Mouse (Mus musculus) brain, adult 10 weeks (tissue): ENCODE measurements around the gene Neurl4. TPM values are rescaled to one million over a fixed set of nuclear protein-coding genes. Genes with fewer than 3 reads are reported as not detected.

Experiments
- polyA plus RNA-seq: library from polyadenylated mRNA; stranded (reverse); fragments of 350-450 nt; fragmentation: Illumina TruSeq; extraction: RNeasy Lipid Tissue Mini Kit (QIAGEN cat#74804); gene quantifications from one replicate; pipeline ENCODE4 v1.2.3, GENCODE M21; 2015; ENCODE audit warnings: low read depth, low replicate concordance

Neurl4 gene
- 63.2 TPM for polyA plus RNA-seq

GRCm38 (mm10) chr11:69900471-69901405, at the start of gene Neurl4, which contains the start of gene 2810408A11Rik:
TSS of gene Neurl4 (plus strand) at chr11:69901072.
TSS of gene 2810408A11Rik (minus strand) at chr11:69900987.

GRCm38 (mm10) chr11:69858113-69858998, 42.5 kb upstream of the Neurl4 start, which contains the start of gene Tnk1:
TSS of gene Tnk1 (minus strand) at chr11:69858730.

GRCm38 (mm10) chr11:69877878-69878277, 23.0 kb upstream of the Neurl4 start, which contains the start of gene Tmem95:
TSS of gene Tmem95 (minus strand) at chr11:69878018.

DNA sequence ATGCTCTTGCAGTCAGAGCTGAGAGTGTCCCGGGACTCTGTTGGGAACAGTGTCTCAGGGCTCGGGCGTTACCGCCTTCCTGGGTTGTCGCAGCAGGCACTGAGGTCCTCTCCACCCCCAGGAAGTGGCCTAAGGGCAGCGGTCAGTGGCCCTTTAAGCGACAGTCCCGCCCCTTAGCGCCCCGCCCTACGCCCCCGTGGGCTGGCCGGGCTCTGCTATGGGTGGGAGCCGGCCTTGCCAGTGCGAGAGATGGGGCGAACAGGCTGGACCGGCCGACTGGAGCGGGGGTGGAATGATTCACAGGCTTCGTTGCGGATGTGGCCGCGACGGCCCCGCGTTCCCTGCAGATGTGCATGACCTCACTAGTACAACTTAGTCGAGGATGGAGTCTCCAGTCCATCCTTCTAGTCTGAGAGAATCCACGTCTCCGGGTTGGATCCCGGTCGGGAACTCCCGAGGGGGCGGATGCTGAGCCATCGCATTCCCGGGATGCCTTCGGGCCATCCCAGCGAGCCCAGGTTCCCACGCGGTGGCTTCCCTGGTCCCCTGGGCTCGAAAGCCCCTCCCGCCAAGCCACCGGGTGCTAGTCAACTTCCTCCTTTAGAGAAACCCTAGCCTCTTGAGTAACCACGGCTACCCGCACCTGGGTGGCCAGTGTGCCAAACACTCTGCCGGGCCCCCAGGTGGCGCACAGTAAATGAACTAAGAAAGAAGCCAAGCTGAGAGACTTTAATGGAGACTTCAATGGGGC, 19.8 kb upstream of the Neurl4 start, which contains the start of gene Kctd11:
Gene Kctd11 (minus strand): TSS at position 554 of the 751 bp plus-strand sequence.

DNA sequence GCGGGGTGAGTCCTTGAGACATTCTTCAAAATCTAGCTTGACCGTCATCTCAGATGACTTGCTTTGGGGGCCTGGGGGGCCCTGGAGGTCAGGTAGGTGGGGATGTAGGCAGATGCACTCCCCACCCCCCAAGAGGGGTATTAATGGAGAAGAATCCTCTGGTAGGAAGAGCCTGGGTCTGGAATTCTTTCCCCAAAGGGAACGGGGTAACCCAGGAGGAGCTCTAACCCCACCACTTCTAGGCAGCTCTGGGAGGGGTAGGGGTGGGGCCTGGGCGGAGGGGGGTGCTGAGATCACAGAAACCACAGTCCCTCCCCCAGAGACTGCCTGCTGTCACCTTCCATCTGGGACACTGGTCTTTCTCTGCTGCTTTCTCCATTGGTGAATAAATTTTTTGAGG, 5.6 kb upstream of the Neurl4 start, which contains the start of gene Acap1:
Gene Acap1 (minus strand): TSS at position 249 of the 400 bp plus-strand sequence.

DNA sequence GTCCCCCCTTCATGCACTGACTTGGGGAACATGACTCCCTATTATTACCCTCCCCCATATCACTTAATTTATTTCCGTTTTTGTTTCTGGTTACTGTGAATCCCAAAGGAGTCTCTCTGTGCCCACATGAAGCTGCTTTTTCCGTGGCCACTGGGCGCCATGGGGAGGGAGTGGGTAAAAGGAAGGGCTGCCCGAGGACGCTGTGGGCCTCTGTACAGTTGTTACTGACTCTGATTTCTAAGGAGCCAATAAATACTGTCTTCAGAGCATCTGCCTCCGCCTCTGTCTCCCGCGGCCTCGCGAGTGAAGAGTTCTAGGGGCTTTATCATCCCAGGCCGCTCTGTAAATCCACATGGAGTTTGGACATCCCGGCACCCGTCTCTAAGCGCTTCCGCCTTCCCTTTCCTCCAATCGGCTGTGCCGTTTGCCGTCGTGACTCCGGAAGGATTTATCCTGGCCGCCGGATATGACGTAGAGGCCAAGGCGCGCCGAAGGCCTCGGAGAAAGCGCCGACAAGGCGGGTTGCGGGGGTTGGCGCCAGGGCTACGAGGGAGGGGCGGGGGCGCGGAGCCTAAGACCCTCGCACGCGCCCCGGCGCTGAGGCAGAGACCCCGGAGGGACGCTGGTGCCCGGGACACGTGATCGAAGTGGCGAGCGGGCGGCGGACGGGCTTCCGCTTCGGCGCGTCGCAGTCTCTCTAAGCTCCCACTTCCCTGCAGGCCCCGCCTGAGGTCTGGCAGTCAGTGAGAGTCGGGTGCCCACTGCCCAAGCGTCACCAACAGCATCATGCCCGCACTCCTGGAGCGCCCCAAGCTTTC, 12.9 kb downstream of the Neurl4 start, which contains the start of gene Gps2:
Gene Gps2 (plus strand): TSS at position 335 of the 818 bp plus-strand sequence.

DNA sequence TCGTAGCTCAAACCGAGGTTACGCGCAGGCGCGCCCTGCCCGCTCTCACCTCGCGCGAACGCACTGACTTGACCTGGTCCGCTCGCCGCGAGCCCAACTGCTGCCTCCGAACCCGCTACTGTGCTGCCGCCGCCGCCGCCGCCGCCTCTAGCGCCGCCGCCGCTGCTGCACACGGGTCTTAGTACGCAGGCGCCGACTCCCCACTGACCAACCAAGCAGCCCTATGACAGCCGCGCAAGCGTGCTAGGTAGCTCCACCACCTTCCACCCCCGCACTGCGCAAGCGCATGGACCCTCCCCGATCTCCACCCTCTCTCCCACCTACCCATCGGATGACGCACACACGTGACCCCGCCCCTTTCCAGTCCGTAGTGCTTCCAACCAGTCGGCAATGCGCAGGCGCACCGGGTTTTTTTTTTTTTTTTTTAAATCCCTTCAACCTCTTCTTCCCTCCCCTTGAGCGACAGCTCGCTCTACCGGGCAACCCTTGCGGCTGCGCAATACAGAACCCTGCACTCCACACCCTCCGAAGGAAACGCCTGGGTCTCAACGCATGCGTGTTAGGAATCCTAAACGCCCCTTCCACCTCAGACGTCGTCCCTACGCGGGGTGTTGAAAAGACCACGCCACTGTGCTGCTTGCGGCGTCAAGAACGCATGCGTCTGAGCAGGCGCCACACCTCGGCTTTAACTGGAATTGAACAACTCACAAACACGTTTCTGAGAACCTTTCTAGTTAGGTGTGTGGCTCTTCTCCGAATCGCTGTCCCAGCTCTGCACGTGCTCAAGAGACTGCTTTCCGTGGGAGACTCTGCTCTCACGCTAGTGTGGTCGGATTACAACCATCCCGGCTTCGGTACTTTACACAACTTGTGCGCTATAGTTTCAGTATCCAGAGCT, 20.5 kb downstream of the Neurl4 start, which contains the start of gene Eif5a:
Gene Eif5a (minus strand): TSS at position 845 of the 898 bp plus-strand sequence.

DNA sequence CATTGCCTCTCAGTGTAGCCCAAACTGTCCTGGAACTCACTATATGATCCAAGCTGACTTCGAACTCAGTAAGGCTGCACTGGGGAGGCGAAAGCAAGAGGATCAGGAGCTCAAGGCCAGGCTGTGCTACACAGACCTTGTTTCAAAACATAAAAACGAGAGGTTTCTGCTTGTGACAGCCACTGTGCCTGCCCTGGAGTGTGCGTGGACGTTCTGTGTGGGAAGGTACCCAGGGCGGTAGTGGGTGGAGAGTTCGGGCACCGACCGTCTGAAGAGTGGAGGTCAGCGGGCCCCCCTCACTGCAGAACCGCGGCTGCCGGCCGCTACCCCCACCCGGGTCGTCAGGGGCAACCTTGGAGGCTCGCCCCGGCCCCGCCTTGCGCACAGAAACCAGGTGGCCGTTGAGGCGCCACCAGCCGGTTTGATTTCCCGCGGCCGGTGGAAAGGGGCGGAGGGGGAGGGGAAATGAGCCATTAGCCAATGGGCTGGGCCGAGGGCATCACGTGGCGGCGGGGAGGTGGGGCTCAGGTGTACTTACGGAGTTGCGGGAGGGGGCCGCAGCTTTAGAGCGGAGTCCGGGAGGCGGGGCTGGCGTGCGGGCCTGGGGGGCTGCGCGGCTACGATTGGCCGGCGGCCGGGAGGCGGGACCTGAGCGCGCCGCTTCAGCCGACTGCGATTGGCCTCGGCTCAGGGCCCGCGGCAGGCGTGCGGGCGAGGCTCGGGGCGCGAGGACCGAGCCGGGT, 34.4 kb downstream of the Neurl4 start, which contains the start of gene Ybx2:
Gene Ybx2 (plus strand): TSS at position 660 of the 743 bp plus-strand sequence.

GRCm38 (mm10) chr11:69948066-69948762, 47.3 kb downstream of the Neurl4 start, which contains the start of gene Slc2a4:
TSS of gene Slc2a4 (minus strand) at chr11:69948188.

Other genes with a start within 250 kb of the Neurl4 start
- not detected for gene Sox15, start 245.8 kb upstream of the Neurl4 start, polyA plus RNA-seq
- gene Mpdu1, start 238.4 kb upstream of the Neurl4 start, polyA plus RNA-seq = 97.8 TPM
- 18.2 TPM for gene Cd68, start 234.9 kb upstream of the Neurl4 start, polyA plus RNA-seq
- gene Eif4a1, start 228.6 kb upstream of the Neurl4 start, polyA plus RNA-seq = 435 TPM
- gene Senp3, start 219.0 kb upstream of the Neurl4 start, polyA plus RNA-seq = 110 TPM
- gene Tnfsf13, start 215.3 kb upstream of the Neurl4 start, polyA plus RNA-seq = 4.0 TPM
- gene Tnfsf12, start 205.2 kb upstream of the Neurl4 start, polyA plus RNA-seq = 14.5 TPM
- 2.1 TPM for gene Tnfsfm13, start 205.0 kb upstream of the Neurl4 start, polyA plus RNA-seq
- gene Polr2a, start 142.4 kb upstream of the Neurl4 start, polyA plus RNA-seq = 26.2 TPM
- not detected for gene Slc35g3, start 139.1 kb upstream of the Neurl4 start, polyA plus RNA-seq
- 61.8 TPM for gene Zbtb4, start 135.2 kb upstream of the Neurl4 start, polyA plus RNA-seq
- 0.61 TPM for gene Chrnb1, start 105.1 kb upstream of the Neurl4 start, polyA plus RNA-seq
- gene Fgf11, start 99.2 kb upstream of the Neurl4 start, polyA plus RNA-seq = 16.9 TPM
- not detected for gene Tmem102, start 95.4 kb upstream of the Neurl4 start, polyA plus RNA-seq
- gene Gm39566, start 85.8 kb upstream of the Neurl4 start, polyA plus RNA-seq = not detected
- gene Spem2, start 82.6 kb upstream of the Neurl4 start, polyA plus RNA-seq = not detected
- not detected for gene Spem1, start 78.9 kb upstream of the Neurl4 start, polyA plus RNA-seq
- gene Nlgn2, start 63.3 kb upstream of the Neurl4 start, polyA plus RNA-seq = 101 TPM
- 280 TPM for gene Tmem256, start 62.6 kb upstream of the Neurl4 start, polyA plus RNA-seq
- gene Plscr3, start 54.7 kb upstream of the Neurl4 start, polyA plus RNA-seq = 18.8 TPM
- gene Tnk1, start 42.3 kb upstream of the Neurl4 start, polyA plus RNA-seq = not detected
- not detected for gene Tmem95, start 23.1 kb upstream of the Neurl4 start, polyA plus RNA-seq
- 1.7 TPM for gene Kctd11, start 19.7 kb upstream of the Neurl4 start, polyA plus RNA-seq
- gene Acap1, start 5.5 kb upstream of the Neurl4 start, polyA plus RNA-seq = not detected
- gene 2810408A11Rik, start 85 bp upstream of the Neurl4 start, polyA plus RNA-seq = 0.33 TPM
- 35.4 TPM for gene Gps2, start 12.8 kb downstream of the Neurl4 start, polyA plus RNA-seq
- gene Eif5a, start 20.9 kb downstream of the Neurl4 start, polyA plus RNA-seq = 640 TPM
- 4.8 TPM for gene Ybx2, start 34.7 kb downstream of the Neurl4 start, polyA plus RNA-seq
- 1.4 TPM for gene Slc2a4, start 47.1 kb downstream of the Neurl4 start, polyA plus RNA-seq
- not detected for gene Cldn7, start 63.7 kb downstream of the Neurl4 start, polyA plus RNA-seq
- 108 TPM for gene Ctdnep1, start 80.1 kb downstream of the Neurl4 start, polyA plus RNA-seq
- 115 TPM for gene Elp5, start 81.4 kb downstream of the Neurl4 start, polyA plus RNA-seq
- 346 TPM for gene Gabarap, start 90.1 kb downstream of the Neurl4 start, polyA plus RNA-seq
- 56.1 TPM for gene Phf23, start 94.7 kb downstream of the Neurl4 start, polyA plus RNA-seq
- 17.5 TPM for gene Dvl2, start 99.5 kb downstream of the Neurl4 start, polyA plus RNA-seq
- gene Acadvl, start 114.3 kb downstream of the Neurl4 start, polyA plus RNA-seq = 53.6 TPM
- gene Dlg4, start 115.9 kb downstream of the Neurl4 start, polyA plus RNA-seq = 491 TPM
- 2.2 TPM for gene Asgr1, start 153.0 kb downstream of the Neurl4 start, polyA plus RNA-seq
- not detected for gene Asgr2, start 191.6 kb downstream of the Neurl4 start, polyA plus RNA-seq
- gene Mgl2, start 229.3 kb downstream of the Neurl4 start, polyA plus RNA-seq = 0.80 TPM